Mouse (Mus musculus) kidney, postnatal 4 days (tissue): ENCODE results near the gene Gm765.
A peak's percentile ranks its signal among the peaks of the same experiment; 100 is the strongest.

Experiments
- DNase-seq, 2 experiments: peaks; one replicate each; pipeline ENCODE4 v3.0.0; 2021; ENCODE audit warnings: mixed read lengths in 2 of 2

The Gm765 gene

DNA sequence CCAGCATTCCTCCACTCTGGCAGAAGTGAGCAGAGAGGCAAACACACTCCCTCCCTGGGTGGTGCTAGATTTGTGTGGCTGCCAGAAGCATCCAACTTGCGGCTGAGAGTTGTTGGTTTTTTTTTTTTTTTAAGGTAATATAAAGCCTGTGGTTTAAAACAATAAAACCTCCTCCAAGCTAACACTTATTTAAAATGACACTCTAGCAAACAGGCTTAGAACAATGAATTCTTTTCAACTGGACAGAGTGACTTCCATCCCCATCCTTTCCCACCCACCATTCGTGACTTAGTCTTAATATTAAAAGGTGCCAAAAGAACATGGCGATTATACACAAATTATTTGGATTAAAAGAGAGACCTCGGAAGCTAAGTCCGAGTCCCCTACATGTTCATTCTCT is at the start of gene Gm765:
Gene Gm765 (minus strand): TSS at position 101 of the 400 bp plus-strand sequence.
- no peak for DNase-seq

DNA sequence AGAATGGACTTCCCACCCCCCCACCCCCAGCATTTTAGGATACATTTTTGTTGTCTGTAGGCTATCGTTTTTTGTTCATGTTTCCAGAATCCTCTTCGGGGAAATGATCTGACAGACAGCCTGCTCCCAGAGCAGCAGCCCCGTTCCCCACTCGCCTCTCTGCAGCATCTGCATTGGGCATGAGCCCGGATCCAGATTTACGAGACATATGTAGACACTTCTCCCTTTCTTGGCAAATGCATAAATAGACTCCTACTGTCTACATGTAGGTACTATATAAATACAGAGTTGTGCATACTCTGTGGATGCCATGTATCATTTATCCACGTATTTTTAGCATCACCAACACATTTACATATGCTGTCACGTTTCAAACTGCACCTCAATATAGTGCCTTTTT is 42.9 kb upstream of the Gm765 start:
- DNase-seq: no peak

DNA sequence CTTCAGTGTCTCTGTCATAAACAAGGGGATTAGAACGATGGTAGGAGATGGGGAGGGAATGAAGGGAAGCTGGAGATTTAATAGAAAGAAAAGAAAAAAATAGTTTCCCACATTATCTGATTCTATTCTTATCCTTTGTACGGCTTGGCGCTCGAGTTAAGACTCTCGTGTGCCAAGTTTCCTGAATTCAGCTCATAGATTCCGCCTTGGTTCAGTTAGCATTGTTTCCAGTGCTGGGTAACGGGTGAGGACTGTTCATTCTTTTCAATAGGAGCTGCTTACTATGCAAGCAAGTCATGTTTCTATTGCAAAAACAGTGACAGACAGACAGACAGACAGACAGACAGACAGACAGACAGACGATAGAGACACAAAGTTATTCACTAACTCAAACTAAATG is 41.9 kb upstream of the Gm765 start:
- no peak for DNase-seq

DNA sequence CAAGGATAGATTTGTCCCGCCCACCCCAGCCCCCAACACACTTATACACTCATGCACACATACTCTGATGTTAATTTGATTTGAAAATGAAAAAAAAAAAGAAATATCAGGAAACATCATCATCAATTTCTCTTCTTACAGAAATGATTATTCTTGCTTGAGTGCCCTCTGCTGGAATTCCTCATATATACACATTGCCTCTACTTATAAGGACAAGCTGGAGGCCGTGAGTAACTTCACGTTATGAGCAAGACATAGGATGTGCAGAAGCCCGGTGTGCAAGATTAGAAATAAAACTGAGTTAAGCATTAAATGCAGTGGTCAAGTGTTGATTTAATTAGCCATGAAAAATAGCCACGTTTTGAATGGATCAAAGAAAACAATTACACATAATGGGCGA is 40.9 kb upstream of the Gm765 start:
- DNase-seq: peak in 1 of 2 experiments; percentile 4

DNA sequence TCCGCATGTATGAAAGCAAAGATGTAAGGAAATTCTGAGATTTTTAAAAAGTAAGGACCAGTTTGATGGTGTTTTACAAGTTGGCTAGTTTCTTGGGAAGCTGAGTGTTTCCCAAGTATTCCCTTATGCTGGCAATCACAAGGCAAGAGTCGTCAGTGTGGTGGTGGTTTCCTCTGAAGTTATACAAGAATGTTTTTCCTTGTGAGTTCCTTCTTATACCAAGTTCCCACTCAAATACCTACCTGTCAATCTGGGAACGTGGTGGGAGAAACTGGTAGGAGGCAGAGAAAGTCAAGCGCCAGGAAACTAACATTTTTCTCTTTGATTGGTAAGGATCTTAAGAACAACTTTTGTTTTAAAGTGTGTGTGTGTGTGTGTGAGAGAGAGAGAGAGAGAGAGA is 23.6 kb upstream of the Gm765 start:
- DNase-seq: no peak

DNA sequence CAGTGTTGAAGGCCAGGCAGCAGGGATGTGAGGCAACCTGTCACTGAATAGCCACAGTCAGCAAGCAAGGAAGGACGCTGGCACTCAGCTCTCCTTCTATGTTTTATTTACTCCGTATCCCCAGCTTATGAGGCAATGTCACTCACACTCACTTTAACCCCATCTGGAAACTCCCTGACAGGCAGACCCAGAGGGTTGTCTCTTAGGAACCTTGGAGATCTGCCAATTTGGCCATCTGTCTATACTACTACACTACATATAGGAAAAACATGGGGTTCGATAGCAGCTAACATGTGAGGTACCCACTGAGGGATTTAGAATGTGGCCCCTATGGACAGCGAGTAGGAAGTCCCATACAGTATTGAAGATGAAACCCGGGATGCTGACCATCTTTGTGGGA is 12.7 kb upstream of the Gm765 start:
- DNase-seq: no peak

DNA sequence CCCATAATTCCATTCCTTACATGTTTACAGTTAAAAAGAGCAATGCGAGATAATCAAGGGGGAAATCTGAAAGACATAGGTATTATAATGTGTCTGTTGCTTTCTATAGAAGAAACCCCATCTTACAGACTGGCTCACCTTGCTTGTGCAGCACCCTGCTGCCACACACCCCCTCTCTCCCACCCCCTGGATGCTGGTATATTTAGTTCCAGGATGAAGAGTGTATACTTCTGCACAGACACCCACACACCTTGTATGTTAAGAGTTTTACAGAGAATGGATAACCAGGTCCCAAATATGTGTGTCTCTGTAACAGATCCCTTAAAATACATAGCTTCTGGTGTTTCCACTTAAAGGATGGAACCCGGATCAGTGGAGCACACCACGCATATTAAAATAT is 10.7 kb upstream of the Gm765 start:
- DNase-seq: no peak

DNA sequence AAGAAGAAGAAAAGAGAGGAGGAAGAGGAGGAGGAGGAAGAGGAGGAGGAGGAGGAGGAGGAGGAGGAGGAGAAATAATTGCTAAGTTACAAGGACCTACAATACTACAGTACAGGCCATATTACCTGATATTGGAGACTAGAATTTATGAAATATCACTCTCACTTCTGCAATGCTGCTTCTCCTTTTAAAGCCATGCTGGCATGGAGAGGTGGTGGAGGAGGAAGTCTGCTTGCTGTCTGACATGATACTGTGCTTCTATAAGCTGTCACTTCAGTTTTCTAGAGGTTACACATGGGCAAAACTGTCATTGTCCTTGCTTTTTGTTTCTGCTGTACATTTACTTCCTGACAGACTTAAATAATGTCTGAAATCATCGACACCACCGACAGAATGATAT is 9.8 kb downstream of the Gm765 start:
- no peak for DNase-seq

DNA sequence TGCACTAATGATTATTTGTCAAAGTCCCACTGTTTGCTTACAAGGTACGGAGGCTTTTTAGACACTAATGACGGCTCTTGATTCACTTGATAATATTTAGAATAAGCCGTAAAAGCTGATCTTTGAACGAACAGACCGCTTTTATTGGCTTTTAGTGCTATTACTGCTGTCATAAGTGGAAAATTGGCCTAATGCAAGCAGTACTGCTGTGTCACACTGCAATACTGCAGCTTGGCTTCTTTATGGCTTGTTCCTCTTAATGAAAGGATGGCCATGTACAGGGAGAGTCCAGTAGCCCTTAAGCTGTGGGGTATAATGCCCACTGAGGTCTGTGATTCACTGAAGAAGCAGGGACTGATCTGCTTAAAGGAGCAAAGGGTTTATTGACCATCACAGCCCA is 30.9 kb downstream of the Gm765 start:
- no peak for DNase-seq

DNA sequence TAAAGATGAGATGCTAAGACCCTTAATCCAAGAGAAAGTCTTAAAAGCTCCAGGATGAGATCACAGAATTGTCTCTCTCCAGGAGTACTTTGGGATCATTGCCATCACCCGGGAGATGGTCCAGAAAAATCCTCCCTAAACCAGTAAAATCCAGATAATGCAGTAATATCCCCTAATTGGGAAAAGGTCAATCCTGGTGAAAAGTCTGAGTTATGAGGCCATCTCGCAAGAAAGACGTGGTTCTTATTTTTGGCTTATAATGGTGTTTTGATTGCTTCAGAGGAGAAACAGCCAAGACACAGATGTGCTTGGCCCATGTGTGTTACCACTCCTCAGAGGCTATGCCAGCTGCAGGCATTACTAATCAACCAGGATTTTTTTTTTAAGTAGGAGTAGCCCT is 34.9 kb downstream of the Gm765 start:
- peak in 1 of 2 experiments; percentile 7 for DNase-seq

DNA sequence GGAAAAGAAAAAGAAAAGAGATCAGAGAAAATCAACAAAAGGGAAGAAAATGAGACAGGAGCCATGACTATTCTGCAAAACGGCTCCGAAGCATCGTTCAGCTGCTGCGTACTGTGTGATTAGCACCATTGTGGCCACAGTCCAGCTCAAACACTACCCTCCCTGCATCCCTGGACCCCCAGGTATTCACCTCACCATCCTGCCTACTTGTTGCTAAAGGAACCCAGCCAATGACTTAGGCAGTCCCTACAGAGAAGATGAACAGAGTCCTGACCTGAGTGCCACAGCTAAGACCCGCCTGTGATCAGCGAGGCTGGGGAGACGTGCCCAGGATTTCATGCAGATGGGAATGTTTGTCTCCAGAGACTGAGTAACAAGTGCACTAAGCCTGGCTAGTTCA is 35.4 kb downstream of the Gm765 start:
- no peak for DNase-seq

DNA sequence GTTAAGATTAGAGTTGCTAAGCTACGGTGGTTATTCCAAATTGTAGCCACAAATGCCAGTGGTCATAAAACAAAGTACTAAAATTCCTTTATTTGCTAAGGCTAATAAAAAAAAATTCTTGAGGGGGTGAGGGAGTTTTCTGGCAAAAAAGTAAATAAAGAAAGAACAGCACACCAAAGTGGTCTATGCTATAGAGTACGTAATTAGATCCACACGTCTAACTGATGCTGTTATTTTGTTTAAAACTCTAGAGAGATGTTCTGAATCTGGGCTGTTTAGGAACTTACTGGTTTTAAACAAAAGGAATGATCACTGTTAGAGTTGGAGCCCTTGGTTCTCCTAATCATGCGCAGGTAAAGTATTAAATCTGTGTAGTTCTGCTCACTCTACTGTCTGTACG is 50.5 kb downstream of the Gm765 start:
- no peak for DNase-seq

DNA sequence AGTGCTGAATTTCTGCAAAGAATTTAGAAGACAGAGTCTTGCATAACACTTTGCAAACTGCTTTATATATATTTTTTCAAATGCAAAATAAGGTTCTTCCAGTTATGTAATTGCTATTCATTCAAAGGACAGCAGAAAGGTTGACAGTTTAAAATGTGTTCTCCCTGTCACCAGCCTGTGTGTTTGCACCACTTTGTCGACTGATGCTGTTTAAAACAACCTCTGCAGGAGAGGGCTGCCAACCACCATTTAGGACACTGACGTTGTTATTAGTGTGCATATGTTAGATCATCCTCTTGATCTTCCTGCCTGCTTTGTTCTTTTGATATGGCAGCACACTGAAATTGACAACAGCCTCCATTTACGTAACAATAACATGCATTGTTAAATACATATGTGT is 54.2 kb downstream of the Gm765 start:
- no peak for DNase-seq

DNA sequence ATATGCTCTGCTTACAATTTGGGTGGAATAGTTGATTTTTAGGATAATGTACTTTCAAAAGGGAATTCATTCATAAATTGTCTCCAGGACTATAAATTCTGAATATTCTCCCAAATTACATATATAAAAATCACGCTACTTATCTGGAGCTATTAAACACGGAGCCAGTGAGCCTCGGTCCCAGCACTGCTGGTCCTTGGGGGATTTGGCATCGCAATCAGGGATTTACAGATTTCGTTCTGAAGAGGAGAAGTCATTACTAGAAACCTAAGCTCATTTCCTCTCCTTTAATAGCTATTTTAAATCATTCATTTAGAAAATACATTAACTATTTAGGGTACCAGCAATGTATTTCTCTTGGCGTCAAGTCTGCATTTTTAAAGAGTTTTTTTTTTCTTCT is 55.0 kb downstream of the Gm765 start:
- no peak for DNase-seq

DNA sequence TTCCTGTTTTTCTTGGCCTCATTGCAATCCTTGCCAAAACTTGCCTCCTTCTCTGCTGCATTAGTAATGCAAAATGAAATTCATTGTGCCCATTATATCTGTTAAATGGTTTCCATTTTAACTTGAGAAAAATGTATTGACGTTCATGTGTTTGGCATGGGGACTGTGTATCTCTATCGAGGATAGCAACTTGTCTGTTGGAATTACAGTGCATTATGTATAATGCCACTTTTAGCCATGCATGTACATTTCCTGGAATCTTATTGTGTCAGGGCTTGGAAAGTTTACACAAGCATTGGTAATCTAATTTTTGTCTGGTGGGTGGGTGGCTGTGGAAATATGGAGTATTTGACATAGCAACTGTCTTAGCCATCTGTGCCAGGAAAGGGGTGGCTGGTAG is 57.4 kb downstream of the Gm765 start:
- no peak for DNase-seq

DNA sequence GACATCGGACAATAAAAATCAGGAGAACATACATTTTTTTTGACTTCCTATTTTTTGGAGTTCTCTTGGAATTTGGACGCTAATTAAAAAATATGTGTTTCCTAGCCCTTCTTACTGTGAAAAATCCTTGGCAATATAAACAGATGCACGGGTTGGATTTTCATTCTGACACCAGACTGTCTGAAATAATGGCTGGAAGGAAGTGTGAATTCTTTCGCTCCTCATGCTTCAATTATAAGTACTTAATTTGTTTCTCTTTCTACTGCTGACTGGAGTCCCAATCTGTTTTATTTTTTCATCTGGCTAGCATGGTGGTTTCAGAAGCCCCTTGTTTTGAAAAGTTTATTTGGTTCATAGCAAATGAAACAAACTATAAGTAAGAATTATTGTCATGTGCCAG is 59.8 kb downstream of the Gm765 start:
- DNase-seq: no peak

DNA sequence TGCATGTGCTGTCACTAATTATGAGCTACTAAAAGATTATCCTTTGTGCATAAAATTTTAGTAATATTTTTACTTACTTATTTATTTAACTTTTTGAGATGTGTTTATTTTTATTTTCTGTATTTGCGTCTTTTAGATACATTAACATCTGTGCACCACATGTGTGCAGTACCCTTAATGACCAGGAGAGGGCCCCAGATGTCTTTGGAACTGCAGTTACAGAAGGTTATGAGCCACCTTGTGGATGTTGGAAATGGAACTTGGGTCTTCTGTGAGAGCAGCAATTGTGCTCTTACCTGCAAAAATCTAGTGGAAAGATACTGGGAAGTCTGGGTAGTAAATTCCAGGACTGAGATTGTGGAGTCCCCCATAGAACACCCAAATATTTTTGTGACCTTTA is 71.0 kb downstream of the Gm765 start:
- DNase-seq: peak; percentile 79 to 80

DNA sequence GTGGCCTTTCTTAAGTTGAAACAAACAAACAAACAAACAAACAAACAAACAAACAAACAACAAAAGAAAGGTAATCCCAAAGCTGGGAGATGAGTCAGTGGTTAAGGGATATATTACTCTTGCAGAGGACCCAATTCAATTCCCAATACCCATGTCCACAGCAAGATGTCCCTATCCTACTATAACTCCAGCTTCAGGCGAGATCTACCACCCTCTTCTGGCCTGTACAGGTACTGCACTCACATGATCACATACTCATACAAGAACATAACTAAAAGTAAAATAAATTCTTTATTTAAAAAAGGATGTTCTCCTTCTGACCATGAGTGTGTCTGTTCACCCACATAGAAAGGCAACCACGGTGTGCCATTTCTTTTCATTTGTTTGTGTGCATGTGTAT is 79.6 kb downstream of the Gm765 start:
- DNase-seq: no peak

DNA sequence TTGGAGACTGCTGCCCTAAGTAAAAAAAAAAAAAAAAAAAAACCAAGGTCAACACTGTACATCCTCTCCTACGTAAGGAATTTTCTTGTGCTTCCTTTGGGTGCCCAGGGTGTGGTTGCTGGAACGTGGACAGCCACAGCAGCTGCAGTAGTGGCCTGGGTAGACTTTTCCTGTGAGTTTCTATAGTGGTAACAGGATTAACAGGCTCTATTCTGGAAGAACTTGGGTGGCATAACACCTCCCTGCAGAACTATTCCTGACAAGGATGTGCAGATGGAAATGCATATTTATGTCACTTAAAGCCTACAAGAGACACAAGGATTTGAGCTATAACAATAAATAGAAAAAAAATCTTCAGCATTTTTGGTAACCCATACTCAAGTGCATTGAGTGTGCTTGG is 83.5 kb downstream of the Gm765 start:
- DNase-seq: no peak

DNA sequence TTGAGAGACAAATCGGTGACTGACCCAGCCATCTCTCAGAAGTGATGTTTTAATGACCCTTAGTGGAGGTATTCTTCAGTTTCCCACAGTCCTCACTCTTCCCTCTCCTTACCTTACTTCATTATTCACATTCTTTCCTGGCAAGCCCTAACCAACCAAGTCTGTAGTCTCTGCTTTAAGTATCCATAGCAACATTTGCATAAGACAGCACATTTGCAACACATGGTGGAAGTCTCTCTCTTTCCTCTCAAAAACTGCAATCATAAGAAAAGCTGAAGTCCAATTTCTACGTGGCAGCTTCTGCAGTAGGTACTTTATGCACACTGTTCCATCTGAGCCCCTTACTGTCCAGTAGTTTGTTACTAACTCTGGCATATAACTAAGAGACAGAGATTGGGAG is 96.1 kb downstream of the Gm765 start:
- DNase-seq: no peak

DNA sequence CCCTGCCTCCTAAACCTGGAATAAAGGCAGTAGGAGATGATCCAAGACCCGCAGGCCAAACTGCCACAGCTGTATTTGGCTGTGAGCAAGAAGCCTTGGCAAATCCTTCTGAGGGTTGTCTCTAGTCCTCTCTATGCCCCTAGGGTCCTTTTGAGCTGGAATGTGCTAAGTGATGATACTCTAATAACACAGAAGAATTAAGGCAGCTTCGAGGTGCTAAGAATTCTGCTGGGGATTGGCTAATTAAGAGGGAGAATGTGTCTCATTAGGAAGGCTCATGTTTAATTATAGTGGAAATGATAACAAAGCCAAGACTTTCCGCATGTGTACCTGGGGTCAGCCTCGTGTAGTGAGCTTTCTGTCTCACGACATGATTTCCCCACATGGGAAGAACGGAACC is 99.4 kb downstream of the Gm765 start:
- no peak for DNase-seq

DNA sequence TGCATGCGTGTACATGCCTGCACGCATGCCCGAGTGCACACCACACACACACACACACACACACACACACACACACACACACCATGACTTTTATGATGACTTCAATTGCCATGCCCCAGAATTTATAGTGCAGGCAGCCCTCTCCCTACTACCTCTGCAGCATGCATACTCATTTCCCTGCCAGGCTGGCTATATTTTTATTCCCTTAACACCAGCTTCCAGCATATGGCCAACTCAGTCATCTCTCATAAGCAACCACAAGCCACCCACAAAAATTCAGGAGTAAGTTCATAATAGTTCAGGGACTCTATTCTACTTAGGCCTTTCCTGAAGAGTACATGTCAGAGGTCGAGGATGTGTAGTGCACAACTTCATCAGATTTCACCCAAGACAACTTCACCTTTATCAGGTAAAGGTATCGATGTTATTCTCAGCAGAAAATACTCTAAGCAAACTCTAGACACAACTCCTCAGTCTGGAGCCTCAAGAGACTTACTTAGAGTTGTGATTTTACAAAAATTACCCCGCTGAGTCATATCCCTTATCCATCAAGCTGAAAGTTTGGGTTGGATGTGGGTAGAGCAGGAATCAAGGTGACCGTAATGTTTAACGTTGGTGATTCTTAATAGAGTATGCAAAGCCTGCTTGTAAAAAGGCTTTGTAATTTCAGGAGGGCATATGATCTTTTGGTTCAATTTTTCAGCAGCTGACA is 101.8 kb downstream of the Gm765 start:
- no peak for DNase-seq

DNA sequence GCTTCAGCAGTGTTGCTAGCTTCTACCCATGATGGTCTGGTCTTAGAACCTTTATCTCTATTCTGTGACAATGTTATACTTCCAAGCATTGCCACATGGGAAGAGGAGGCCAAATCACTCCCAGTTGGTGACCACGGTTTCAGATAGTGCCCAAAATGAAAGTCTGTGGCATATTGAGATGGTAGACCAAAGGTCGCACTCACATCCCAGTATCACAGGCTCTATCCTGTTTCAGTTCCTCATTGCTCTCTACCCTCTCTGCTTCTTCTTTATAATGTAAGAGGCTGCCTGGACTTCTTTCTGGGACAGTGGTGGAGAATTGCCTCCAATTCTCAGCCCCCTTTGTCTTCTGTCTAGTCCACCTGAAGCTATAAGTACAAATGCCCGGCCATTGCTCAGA is 108.5 kb downstream of the Gm765 start:
- no peak for DNase-seq

DNA sequence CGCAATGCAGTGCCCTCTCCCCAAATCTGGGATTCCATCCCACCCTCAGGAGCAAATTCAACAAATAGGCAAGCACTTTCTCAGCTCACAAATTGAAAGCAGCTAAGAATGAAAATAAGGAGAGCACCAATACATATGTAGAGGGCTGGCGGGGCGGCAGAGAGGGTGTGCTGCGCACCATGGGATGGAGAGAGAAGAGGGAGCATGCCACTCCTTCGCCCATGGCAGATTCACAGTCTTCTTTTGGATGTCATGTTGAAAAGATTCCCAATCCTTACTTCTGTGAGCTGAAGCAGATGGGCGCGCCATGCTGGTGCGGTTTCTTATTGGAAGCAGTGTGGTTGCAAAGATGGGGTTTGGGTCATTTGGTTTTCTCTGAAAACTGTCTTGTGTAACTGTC is 118.6 kb downstream of the Gm765 start:
- DNase-seq: no peak

DNA sequence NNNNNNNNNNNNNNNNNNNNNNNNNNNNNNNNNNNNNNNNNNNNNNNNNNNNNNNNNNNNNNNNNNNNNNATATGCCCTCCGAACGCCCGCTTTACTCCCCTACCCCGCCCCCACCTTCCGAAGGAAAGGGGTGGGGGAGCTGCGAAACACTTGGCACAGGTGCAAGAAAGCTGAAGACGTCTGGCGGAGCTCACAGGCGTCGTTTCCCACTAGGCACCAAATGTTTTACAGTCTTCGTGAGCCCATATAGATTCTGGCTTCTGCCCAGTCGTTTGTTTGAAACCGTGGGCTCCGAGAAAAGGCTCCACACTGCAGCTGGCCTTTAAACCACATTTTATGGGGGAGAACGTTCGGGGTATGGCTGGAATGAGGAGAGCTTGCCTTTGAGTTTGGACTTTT is 120.6 kb downstream of the Gm765 start:
- peak in 1 of 2 experiments; percentile 2 for DNase-seq

DNA sequence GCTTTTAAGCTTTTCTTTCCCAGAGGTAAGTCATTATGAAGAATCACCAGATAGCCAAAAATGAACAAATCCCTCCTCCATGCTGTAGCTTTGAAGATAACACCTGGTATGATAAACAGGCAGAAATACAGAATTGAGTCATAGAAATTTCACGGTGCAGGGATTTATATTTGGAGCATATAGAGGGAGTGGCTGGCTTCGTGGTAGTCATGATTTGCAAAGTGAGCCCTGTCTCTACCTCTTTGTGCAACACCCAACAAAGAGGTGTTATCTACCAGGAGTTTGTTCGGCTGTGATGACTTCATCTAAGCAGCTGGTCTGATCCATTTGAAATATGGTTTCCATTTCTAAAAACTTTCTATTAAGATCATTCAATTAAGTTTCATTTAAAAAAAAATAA is 130.3 kb downstream of the Gm765 start:
- no peak for DNase-seq
